Mouse (Mus musculus): Measurements from ENCODE around the gene Lman1l.

The Lman1l gene

DNA sequence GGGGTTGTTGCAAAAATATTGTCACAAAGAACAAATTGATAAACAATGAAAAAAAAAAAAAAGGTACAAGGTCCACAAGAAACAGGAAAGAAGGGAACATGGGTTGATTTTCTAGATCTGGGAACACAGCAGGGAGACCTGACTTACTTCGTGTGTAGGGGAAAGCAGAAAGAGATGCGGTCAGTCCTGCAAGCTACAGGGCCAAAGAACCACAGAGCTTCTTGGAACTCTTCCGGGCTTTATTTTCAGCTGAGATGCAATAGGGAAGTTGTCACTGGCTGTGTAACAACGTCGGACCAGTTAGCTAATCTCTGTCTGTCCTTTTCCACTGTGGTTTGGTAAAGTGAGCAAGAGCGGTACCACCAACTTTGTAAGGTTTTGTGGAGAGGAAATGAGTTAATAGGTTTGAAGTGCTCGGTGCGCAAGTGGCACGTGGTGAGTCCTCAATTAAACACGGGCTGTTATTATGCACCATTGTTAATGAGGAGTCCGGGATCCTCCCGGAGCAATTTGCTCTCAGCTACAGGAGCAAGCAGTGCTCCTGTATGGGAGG lies 26.1 kb upstream of the Lman1l start:
- in situ Hi-C loops (cut with MboI): no loop called here

DNA sequence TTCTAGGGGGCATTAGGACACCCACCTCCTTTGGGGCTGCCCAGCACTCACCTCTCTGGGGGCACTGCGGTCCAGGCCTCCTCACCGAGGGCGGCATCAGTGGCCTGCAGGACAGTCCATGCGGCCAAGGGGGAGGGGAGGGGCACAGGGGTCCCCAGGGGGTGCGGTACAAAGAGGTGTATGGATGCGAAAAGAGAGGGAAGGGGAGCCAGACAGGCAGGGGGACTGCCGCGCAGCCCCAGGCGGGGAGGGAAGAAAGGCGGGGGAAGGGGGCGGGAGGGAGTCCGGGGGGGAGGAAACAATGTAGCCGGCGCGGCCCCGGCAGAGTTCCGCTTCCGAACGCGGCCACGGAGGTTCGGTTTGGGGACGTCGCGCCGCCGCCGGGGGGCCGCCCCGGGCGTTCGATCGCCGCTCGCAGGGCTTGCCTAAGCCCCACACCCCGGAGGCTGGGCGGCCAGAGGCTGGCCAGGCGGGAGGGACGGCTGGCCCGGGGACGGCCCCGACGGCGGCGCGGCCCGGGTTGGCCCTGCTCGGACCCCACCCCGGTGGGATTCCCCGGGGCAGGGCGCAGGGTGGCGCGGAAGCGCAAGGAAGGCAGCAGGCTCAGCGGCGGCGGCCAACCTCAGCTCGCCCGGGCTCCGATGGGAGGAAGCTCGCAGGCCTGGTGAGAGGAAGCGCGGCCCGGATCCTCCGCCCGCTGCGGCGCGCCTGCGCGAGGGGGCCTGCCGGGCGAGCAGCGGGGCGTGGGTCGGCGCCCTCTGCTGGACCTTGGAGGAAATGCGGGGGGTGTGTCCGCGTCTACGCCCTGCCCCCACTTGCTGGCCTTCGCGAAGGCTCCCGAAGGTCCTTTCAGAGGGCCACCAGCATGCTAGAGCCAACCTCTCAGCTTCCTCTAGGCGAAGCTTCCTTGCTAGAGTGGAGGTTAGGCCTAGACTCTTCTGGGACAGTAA lies 24.6 kb upstream of the Lman1l start:
- in situ Hi-C loops (cut with MboI): no loop called here

DNA sequence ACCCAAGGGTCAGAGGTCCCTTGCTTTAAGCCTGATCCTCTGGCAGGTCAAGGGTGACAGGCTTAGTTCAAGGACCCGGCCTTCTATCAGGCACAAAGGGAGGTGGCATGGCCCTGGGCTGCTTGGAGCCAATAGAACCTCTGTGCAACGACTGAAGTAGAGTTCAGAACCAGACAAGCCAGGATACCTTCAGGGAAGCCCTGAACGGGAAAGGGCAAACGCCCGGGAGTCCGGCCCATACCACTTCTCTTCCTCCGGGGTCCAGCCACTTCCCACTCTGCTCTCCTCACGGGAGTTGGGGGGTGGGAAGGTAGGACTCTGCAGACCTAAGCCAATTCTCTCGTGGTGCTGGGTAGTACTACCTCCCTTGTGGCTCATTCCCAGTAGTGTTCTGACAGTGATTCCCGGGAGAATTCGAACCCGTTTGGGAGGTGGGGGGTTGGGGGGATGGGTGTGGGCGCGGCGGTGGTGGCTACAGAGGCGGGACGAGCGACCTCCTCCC lies 23.9 kb upstream of the Lman1l start:
- in situ Hi-C loops (cut with MboI): no loop called here

DNA sequence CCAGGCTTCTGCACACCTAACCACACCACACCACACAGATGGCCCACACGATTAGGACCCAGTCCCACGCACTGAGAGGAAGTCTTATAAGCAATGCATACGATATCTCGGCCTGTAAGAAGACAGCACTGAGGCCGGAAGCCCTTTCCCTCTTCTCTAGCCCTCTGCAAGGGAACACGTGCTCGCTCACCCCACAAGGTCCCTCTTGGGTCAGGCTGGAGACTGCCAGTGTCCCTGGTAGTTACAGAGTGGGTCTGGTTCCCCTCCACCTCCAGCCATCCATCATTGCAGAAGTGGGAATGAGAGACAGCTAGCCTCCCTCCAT lies 23.2 kb upstream of the Lman1l start:
- in situ Hi-C loops (cut with MboI): no loop called here

DNA sequence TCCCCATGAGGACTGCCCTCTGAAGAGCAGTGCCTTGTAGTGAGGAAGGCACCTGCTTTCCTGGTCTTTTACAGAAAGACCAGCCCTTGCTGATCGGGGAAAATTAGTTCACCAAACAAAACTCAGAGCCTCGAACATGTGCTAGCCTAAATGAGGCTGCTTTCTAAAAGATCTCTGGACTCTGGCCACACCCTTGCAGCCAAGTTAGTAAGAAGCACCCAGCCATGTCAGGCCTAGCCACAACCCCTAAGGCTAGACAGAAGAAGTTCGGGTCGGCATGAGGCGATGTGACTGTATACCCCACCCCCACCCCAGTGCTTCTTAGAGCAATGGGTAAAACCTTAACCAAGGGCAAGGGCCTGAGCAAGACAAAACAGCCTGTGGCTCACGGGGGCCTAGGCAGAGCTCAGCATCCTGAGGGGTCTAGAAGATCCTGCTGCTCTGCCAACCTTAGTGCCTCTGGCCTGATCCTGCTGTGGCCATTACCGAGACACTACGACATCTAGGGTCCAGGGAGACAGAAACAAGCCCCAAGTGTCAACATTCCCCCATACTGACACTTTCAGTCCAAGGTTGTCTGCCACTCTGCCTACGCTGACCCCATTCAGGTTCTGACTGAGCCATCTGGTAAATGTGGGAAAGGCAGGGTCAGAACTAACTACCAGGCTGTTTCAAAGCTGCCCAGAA lies 22.7 kb upstream of the Lman1l start:
- in situ Hi-C loops (cut with MboI): no loop called here

DNA sequence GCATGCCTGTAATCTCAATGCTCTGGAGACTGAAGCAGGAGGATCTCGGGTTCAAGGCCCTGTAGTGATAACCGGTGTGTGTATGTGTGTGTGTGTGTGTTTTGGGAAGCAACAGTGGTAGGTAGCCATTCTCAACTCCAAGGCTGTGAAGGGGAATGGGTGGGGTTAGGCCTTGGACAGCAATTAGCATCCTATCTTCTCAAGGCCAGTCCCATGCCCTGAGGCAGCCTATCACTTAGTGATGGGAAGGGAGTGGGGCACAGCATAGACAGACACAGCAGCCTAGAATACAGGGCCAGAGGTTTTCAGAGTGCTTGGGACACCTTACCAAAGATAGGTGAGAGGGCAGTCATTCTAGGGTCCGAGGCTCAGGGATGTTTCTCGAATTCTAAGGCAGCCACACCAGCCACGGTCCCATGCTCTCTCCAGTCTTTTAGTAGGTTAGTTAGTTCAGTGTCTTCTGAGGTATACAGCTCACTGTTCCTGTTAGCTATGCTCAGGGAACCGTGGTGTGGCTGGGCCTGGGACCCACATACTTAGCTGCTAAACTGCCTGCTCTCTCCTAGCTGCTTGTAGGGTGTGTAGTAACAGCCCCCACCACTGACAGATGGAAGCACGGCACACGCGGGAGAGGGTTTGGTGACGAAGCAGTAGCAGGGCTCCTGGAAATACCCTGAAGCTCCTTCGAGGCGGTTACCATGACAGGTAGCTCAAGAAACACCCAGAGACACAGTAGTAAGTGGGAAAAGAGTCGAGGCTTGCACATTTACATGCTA lies 21.4 kb upstream of the Lman1l start:
- in situ Hi-C loops (cut with MboI): no loop called here

DNA sequence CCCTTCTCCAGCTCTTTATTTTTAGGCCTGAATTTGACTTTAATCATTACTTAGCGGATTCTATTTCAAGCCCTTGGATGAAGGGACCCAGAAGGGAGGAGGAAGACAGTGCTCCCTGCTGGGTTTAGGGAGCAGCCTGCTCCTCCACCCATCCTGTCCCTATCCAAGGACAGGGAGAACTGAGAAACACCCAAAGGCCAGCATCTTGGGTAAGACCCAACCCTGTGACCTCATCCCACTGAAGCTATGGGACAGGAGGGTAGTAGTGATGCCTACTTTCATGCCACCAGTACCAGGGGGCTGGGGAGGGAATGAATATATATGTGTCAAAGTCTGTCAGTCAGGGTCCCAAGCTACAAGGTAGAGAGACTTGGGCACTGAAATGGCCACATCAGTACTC lies 20.4 kb upstream of the Lman1l start:
- in situ Hi-C loops (cut with MboI): no loop called here

DNA sequence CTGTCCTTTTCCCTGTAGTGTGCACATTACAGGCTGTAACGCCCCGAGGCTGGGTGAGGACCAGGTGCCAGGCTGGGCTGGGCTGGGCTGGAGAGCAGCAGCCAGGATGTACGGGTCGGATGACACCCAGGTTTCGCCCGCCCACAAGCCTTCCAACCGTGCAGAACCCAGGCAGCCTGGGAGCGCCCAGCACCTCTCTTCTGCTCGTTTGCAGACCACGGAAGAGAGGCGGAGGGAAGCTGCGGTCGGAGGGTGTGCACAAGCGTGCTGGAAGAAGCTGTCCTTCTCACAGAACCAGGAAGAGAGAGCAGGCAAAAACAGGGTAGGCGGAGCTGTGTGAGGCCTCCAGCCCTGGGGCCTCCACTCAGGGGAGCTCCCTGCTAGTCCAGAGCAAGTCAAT lies 19.8 kb upstream of the Lman1l start:
- in situ Hi-C loops (cut with MboI): no loop called here

DNA sequence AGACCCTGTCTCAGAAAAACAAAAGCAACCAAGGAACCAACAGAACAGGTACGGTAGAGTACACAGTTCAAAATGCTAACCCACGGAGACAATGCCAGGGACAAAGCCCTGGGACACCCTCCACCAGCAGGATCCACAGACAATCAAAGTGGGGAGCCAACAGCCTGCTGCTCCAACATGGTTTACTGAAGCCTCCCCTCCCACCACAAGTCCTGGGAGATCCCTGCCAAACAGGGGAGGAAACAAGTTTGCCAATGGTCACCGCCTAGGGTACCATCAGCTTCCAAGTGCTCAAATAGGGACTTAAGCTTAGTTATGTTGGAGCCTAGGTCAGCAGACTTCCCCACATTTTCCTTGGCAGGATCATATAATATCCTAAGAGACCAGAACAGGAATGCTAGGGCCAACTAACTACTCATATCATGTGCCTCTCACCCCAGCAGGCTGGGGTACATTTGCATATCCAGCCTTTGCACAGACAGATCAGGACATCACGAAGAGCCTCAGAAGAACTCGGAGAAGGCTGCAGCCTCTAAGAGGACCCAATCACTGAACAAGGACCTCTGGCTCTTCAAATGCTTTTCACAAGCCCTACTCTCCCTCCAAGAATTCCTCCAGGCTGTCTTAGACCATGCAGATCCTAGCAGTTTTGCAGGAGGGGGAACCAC lies 19.2 kb upstream of the Lman1l start:
- in situ Hi-C loops (cut with MboI): no loop called here

DNA sequence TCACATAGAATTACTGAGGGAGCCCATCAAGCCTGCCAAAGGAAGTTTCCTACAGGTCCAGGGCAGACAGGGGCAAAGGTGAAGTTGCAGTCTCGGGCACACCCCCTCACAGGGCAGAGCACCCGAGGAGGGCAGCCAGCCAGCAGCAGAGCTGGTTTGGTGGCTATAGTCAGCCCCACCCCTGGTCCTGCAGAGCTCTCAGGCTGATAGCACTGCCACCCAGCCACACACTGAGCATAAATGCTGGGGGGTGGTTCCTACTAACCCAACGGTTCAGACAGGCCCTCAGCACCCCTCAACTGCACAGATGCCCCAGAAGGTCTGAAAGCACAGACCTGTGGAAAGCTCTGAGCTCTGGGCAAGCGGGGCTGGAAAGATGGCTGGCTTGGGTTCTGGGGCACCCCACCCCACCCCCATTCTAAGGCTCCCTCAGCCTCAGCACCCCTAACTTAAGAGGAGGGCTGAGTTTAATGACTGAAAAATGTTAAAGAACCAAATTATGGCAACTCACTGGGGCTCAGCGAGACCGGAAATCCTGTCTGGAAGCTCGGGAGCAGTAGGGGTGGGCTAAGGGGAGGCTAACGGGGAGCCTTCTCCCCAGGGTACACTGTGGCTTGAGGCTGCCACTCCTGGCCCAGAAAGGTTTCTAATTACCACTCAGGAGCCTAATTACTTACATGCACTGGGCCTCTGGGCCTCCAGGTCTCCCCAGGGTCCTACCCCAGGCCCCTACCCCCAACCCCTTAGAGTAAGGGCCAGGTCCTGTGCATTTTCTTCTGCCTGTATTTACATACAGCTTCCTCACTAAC lies 18.3 kb upstream of the Lman1l start:
- in situ Hi-C loops (cut with MboI): no loop called here

DNA sequence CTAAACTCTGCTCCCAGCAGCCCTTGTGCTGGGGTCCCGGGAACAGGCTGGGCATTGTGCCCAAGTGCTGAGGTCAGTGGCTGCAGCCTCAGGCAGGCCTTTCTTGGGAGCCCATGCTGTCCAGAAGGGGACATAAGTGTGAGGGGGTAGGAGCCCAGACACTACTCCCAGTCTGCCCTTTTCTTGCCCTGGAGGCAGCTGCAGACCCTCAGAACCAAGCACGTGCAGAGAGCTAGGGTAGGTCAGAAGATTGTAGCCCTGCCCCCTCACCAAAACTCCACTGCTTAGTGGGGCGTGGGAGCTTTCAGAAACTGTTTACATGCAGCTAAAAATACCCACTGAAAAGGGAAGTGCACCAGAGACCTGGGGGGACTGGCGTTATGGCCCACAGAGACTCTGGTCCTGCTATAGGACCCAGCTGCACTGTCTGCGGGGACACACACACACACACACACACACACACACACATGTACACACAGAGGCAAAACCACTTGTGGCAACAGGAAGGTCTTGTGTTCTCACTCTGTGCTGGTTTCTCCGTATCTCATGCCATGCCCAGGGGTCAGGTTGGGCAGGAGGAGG lies 17.3 kb upstream of the Lman1l start:
- in situ Hi-C loops (cut with MboI): no loop called here

DNA sequence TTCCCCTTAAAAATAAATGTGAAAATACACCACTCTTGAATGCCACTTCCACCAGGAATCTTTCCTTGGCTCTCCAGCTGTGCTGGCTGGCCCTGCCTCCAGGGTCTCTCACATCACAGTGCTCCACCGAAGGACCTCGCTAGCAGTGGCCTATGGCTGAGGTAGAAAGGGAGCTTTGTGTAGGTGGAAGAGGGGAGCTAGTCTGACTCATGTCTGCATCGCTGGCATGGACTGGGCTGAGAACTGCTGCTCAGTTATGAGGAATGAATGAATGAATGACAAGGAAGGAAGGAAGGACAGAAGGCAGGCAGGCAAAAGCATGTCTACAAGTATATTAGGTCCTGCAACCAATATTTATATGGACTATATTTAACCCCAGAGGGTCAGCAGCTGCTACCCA lies 16.7 kb upstream of the Lman1l start:
- in situ Hi-C loops (cut with MboI): no loop called here

DNA sequence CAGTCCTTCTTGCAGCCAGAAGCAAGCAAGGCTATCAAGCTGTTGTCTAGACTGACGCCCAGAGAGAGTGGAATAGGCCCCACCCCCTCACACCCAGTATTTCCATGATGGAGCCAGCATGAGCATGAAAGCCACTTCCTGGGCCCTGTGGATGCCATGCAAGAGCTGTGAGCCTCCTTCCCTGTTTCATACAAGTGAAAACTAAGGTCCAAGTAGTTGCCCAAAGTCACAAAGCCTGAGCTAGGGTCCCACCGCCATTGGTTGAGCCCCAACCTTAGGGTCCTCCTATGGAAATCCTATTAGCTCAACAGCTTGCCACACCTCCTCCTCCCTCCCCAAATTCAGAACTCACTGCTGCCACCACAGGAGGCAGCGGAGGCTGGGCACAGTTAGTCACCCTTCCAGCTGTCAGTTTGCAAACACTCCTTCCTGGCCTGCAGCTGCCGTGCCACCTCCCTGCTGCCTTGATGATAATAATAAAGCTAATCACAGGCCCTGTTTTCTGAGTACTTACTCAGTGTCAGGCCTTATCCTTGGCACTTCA lies 13.0 kb upstream of the Lman1l start:
- in situ Hi-C loops (cut with MboI): no loop called here

DNA sequence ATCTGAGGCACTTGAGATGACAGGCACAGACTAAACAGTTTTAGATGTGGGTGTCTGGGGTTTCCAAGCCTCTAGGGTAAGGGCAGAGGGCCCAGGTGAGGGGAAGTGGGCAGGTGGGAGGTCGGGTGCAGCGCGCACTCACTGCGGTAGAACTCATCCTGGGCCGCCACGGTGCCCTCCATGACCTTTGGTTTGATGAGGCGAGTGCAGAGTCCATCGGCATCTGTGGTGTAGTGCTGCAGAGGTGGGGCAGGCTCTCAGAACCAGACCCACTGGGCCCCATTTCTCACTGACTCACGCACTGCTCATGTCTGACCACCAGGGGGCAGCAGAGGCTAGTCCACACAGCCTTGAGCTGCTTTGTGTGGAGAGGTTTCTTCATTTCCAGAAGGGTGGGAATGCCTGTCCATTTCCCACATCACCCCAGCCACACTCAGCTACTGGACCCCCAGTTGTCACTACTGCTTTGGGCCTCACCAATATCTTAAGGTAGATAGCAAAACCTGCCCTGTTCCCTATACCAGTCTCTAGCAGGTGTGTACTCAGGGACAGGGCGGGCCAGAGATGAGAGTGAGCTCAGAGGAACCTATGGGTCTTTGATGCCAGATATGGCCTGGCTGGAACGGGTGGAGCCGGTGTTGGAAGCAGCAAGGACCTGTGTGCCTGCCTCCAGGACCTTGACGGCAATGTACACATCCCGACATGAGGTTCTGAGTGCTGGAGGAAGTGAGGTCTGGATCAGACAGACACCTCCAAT lies 8.7 kb upstream of the Lman1l start:
- in situ Hi-C loops (cut with MboI): no loop called here

DNA sequence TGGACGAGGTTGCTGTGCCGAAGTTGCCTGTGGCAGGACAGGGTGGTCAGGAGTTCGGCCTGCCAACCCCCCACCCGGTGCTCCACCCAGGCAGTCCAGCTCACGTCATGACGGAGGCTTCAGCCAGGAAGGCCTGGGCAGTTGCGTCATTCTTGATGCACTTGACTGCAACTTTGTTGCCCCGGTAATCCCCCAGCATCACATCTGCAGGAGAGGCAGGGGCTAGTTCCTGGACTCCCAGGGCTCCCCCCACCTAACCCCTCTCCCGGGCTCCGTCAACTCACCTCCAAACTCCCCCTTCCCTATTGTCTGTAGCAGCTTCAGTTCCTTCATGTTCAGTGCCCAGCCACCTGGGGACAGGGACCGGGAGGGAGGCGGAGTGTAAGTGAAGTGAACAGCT lies 8.1 kb upstream of the Lman1l start:
- in situ Hi-C loops (cut with MboI): no loop called here

DNA sequence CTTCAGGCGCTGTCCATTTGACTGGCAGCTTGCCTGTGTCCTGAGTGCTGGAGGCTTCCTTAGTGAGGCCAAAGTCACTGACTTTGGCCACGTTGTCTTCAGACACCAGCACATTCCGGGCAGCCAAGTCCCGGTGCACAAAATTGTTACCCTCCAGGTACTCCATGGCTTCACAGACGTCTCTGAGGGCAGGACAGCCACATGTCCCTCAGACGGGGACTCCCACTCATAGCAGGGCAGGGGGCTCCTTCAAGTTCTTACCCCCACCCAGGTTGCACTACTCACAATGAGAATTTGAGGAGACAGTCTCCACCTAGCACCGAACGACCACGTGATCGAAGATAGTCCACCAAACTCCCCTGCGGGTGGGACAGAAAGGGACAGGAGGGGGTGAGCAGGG lies 7.3 kb upstream of the Lman1l start:
- in situ Hi-C loops (cut with MboI): no loop called here

DNA sequence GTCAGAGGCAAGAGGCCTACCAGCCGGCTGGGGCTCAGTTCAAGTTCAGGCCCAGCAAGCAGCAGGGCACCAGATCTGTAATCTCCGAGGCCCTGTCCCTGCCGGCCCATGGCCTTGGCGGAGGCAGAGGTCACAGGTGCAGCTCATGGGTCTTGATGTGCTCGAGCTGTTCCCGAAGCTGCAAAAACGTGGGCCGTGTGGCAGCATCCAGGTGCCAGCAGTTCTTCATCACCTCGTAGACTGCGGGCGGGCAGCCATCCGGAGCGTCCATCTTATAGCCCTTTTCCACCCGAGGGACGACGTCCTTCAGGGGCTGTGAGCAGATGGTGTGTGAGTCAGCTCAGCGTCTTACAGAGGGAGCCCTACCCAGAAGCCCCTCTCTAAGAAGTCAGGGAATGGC lies 6.6 kb upstream of the Lman1l start:
- in situ Hi-C loops (cut with MboI): no loop called here

DNA sequence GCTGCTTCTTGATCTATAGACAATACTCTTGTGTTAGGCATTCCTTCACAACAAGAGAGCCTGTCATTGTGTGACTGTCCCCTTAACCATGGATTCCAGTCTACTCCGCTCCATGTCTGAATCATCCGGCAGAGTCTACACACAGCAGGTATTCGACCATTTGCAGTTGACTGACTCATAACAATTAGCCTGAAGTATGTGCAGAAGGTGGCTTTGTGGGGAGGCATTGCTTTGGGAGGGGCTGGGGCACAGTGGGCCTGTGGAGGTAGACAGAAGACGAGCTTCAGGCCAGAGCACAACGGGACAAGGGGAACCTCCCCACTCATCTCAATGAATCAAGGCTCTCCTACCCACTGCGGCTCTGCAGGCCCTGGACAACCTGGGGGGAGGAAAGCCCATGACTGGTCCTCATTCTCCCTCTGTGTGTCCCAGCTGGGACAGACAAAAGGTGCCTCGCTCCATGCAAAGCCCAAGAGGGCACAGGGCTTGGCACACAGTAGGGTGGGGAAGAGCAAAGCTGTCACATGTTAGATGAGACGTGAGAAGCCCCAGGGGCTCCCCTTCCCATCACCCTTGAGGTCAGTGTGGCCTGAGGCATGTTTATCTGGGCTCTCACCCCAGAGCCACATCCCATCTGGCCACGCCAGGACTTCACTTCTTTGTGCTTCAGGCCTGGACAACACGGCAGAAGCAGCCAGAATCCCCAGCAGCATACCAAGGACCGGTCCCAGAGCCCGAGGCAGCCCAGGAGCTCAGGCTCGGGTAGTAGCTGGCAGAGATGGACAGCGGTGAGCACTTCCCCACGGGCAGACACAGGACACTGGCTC lies 5.3 kb upstream of the Lman1l start:
- in situ Hi-C loops (cut with MboI): no loop called here

DNA sequence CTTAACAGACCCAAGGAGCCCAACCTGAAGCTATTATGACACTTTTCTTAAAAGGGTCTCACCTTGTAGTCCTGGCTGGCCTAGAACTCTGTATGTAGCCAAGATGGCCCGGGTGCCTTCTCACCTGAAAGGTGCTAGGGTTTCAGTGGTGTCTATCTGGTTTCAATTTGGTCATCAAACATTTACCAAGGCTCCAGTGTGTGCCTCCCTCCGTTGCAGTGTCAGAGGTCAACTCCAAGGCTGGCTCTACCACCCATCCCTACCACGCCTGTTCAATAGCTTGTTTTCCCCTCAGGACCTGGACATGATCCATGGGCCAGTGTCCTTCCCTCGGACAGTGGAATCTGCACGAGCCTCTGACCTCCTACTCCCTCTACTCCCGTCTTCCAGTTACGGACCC lies 3.7 kb upstream of the Lman1l start:
- in situ Hi-C loops (cut with MboI): no loop called here

All from mature B cell (primary cell).